Mouse (Mus musculus) embryonic facial prominence, embryonic 10.5 days (tissue): ENCODE data around the gene Gm14214. TPM values are rescaled to one million over a fixed set of nuclear protein-coding genes. Genes with fewer than 3 reads are reported as not detected.

Source experiments
- DNase-seq: peaks from one replicate; pipeline ENCODE4 v3.0.0-alpha.2; 2017; ENCODE audit warnings: low spot score
- H3K27ac ChIP-seq: fragments of 300-500 bp; sonication (generic); replicated peaks from 2 replicates; pipeline ENCODE4 v1.5.1; 2016; ENCODE audit warnings: mild to moderate bottlenecking
- H3K27me3 ChIP-seq: fragments of 300-500 bp; sonication (generic); replicated peaks from 2 replicates; pipeline ENCODE4 v1.6.1; 2016; ENCODE audit warnings: low read depth, mild to moderate bottlenecking; ENCODE audit not compliant: poor library complexity, severe bottlenecking
- H3K36me3 ChIP-seq: fragments of 300-500 bp; sonication (generic); replicated peaks from 2 replicates; pipeline ENCODE4 v1.6.1; 2016; ENCODE audit warnings: mild to moderate bottlenecking, moderate library complexity
- H3K4me1 ChIP-seq: fragments of 300-500 bp; sonication (generic); 2 replicates; pipeline ENCODE4 v1.6.1; 2016
- H3K4me3 ChIP-seq: fragments of 300-500 bp; sonication (generic); 2 replicates; pipeline ENCODE4 v1.5.1; 2016; ENCODE audit warnings: mild to moderate bottlenecking, moderate library complexity
- H3K9me3 ChIP-seq: fragments of 300-500 bp; sonication (generic); 2 replicates; pipeline ENCODE4 v1.6.1; 2016; ENCODE audit warnings: mild to moderate bottlenecking
- WGBS: fragments of 180-500 bp; shearing (Covaris S2); methylation state at CpG from one replicate; pipeline ENCODE4 v1.1.7; 2016; 5-methylcytosine and 5-hydroxymethylcytosine counted together
- polyA plus RNA-seq: library from polyadenylated mRNA; unstranded; fragments of >200 nt; fragmentation: Nextera tagmentation; extraction: Ambion mirVana; gene quantifications from 2 replicates; pipeline ENCODE4 v1.2.1, GENCODE M21; 2016

Gene Gm14214
- polyA plus RNA-seq, 1 experiment from 2014 or later, result not detected

- peaks cover 42% of the 10 kb centered on the region for H3K4me1 ChIP-seq
- no peak for DNase-seq
- H3K27ac ChIP-seq, result peak overlapping the region; percentile 99
- H3K36me3 ChIP-seq, result no peaks in the 10 kb centered on the region
- no peaks in the 10 kb centered on the region for H3K9me3 ChIP-seq
- no peaks in the 10 kb centered on the region for H3K27me3 ChIP-seq
- peak overlapping the region; percentile 93 for H3K4me3 ChIP-seq
- 5% methylated on average over 14 of the region's 14 CpGs for WGBS
These were observed 20.3 kb upstream of the Gm14214 start for GRCm38 (mm10) chr2:154789977-154790655.

DNA sequence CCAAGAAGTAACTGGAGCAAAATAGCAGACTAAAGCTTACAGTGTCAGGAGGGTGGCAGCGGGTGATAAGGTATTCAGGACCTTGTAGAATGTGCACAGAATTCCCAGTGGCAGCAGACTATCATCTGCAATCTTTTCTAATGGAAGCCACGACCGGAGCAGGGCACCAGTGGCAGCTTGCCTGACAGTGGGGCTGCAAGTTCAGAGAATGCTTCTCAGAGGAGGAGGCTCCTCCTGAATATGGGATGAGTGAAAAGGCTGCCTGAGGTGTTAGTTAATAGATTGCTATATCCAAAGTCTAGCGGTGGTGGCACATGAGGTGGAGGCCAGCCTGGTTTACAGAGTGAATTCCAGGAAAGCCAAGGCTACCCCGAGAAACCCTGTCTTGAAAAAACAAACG lies 19.6 kb upstream of the Gm14214 start:
- DNase-seq, result no peak
- no peak overlapping the region for H3K4me3 ChIP-seq
- H3K27me3 ChIP-seq, result no peaks in the 10 kb centered on the region
- H3K27ac ChIP-seq, result no peak overlapping the region
- H3K4me1 ChIP-seq, result peaks cover 42% of the 10 kb centered on the region
- 71% methylated on average over 6 of the region's 6 CpGs for WGBS
- H3K9me3 ChIP-seq, result no peaks in the 10 kb centered on the region
- no peaks in the 10 kb centered on the region for H3K36me3 ChIP-seq

DNA sequence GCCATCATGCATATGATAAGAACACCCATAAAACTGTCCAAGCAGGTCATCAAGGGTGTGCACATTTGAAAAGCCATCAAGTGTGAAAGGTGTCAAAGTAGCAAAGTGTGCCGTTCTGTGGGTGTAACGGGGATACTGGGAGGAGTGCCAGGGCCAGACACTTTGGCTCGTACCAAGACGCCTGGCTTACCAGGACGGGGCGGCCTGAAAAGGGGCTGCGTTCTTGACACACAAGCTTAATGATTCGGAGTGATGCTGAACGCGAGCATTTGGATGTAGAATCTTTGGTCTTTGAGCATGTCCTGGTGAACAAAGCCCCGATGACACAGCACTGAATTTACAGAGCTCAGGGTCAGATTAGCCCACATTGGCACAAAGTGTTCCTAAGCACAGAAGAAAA lies 16.9 kb upstream of the Gm14214 start:
- Histone ChIP-seq H3K27me3 (no peaks in the 10 kb centered on the region), H3K36me3 (no peaks in the 10 kb centered on the region), H3K4me1 (peaks cover 37% of the 10 kb centered on the region), H3K27ac (no peak overlapping the region), H3K9me3 (no peaks in the 10 kb centered on the region), H3K4me3 (no peak overlapping the region)
- DNase-seq, result no peak
- WGBS, result 86% methylated on average over 11 of the region's 11 CpGs

GRCm38 (mm10) chr2:154786187-154786586 lies 16.4 kb upstream of the Gm14214 start:
- H3K27ac ChIP-seq, result no peak overlapping the region
- no peak for DNase-seq
- H3K27me3 ChIP-seq, result no peaks in the 10 kb centered on the region
- H3K9me3 ChIP-seq, result no peaks in the 10 kb centered on the region
- peaks cover 37% of the 10 kb centered on the region for H3K4me1 ChIP-seq
- no peaks in the 10 kb centered on the region for H3K36me3 ChIP-seq
- WGBS, result 43% methylated on average over 3 of the region's 3 CpGs
- no peak overlapping the region for H3K4me3 ChIP-seq

- WGBS, result 60% methylated on average over 3 of the region's 3 CpGs
- H3K4me1 ChIP-seq, result peaks cover 37% of the 10 kb centered on the region
- no peak for DNase-seq
- no peak overlapping the region for H3K27ac ChIP-seq
- H3K9me3 ChIP-seq, result no peaks in the 10 kb centered on the region
- H3K4me3 ChIP-seq, result no peak overlapping the region
- H3K36me3 ChIP-seq, result no peaks in the 10 kb centered on the region
- H3K27me3 ChIP-seq, result no peaks in the 10 kb centered on the region
These were observed 15.5 kb upstream of the Gm14214 start for GRCm38 (mm10) chr2:154785284-154785683.

DNA sequence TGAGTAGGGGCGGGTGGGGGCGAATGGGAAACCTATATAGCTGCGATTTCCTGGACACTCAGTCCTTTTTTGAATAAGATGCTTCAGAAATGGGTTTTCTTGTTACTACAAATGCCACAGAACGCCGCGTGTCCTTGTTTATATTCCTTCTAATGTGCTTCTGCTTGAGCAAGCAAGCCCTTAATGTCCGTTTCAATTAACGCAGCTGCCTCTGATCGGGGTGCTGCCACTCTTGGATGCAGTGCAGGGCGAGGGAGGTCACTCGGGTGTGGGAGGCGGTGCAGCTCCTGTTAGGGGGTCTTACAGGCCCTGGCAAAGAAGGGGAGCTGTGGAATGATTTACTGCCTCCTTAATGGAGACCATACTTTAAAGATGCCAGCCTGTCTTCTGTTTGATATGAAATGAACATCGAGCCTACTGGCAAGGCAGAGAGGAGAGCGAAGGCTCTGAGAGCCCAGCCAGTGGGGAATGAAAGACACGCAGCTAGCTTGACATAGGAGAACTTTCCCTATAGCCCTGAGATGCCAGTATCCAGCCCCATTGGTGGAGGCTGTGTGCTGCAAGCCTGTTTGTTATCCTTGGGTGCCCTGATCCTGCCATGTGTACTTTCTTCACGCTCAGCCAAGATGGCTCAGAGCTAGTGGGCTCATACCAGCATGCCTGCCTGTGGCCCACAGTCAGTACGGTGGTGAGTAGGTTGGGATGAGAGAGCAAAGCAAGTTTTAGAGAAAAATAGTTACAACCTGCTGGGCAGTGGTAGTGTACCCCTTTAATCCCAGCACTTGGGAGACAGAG lies 13.2 kb upstream of the Gm14214 start:
- 75% methylated on average over 17 of the region's 17 CpGs for WGBS
- DNase-seq, result no peak
- no peaks in the 10 kb centered on the region for H3K9me3 ChIP-seq
- H3K27ac ChIP-seq, result no peak overlapping the region
- no peaks in the 10 kb centered on the region for H3K27me3 ChIP-seq
- peaks cover 36% of the 10 kb centered on the region for H3K4me1 ChIP-seq
- H3K36me3 ChIP-seq, result no peaks in the 10 kb centered on the region
- no peak overlapping the region for H3K4me3 ChIP-seq

DNA sequence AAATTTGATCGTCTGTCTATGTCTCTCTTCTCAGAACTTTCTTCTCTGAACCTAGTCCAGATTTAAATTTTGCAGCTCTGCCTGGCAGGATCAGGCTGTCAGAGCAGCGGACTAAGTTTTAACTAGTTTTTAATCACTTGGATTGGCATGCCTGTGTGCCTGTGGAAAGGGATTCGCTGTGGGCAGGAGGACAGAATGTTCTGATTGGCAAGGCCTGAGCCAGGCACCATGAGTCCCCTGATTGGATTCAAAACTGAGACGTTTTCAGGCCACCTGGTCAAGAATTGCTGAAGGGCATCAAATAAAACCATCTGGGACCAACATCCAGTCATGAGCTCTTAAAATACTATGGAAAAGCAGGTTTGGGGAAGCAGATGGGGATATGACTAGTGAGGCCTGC lies 12.5 kb upstream of the Gm14214 start:
- WGBS, result 77% methylated on average over 4 of the region's 4 CpGs
- Histone ChIP-seq H3K9me3 (no peaks in the 10 kb centered on the region), H3K27me3 (no peaks in the 10 kb centered on the region), H3K27ac (no peak overlapping the region), H3K36me3 (no peaks in the 10 kb centered on the region), H3K4me1 (peaks cover 36% of the 10 kb centered on the region), H3K4me3 (no peak overlapping the region)
- no peak for DNase-seq

- 53% methylated on average over 3 of the region's 3 CpGs for WGBS
- H3K36me3 ChIP-seq, result no peaks in the 10 kb centered on the region
- H3K27ac ChIP-seq, result no peak overlapping the region
- no peaks in the 10 kb centered on the region for H3K27me3 ChIP-seq
- no peak for DNase-seq
- peaks cover 23% of the 10 kb centered on the region for H3K4me1 ChIP-seq
- H3K4me3 ChIP-seq, result no peak overlapping the region
- no peaks in the 10 kb centered on the region for H3K9me3 ChIP-seq
These were observed 9.8 kb upstream of the Gm14214 start for GRCm38 (mm10) chr2:154779648-154780047.

- 0 out of 2 replicates have a peak, but pooled peaks cover 4% of the 10 kb centered on the region for H3K4me1 ChIP-seq
- no peak overlapping the region for H3K27ac ChIP-seq
- DNase-seq, result no peak
- no peaks in the 10 kb centered on the region for H3K9me3 ChIP-seq
- 75% methylated on average over 7 of the region's 7 CpGs for WGBS
- H3K27me3 ChIP-seq, result no peaks in the 10 kb centered on the region
- H3K36me3 ChIP-seq, result no peaks in the 10 kb centered on the region
- H3K4me3 ChIP-seq, result no peak overlapping the region
These were observed 6.7 kb upstream of the Gm14214 start for GRCm38 (mm10) chr2:154776496-154776895.

GRCm38 (mm10) chr2:154774032-154774431 lies 4.2 kb upstream of the Gm14214 start:
- Histone ChIP-seq H3K36me3 (no peaks in the 10 kb centered on the region), H3K9me3 (no peaks in the 10 kb centered on the region), H3K27ac (no peak overlapping the region), H3K4me3 (no peak overlapping the region), H3K4me1 (no peaks in the 10 kb centered on the region), H3K27me3 (no peaks in the 10 kb centered on the region)
- DNase-seq, result peak; percentile 44
- WGBS, result 86% methylated on average over 1 of the region's 1 CpGs

GRCm38 (mm10) chr2:154771604-154772003 lies 1.8 kb upstream of the Gm14214 start:
- H3K36me3 ChIP-seq, result no peaks in the 10 kb centered on the region
- no peak overlapping the region for H3K27ac ChIP-seq
- H3K27me3 ChIP-seq, result no peaks in the 10 kb centered on the region
- no peak overlapping the region for H3K4me3 ChIP-seq
- peaks cover 6% of the 10 kb centered on the region for H3K4me1 ChIP-seq
- WGBS, result 85% methylated on average over 8 of the region's 8 CpGs
- no peaks in the 10 kb centered on the region for H3K9me3 ChIP-seq
- no peak for DNase-seq

DNA sequence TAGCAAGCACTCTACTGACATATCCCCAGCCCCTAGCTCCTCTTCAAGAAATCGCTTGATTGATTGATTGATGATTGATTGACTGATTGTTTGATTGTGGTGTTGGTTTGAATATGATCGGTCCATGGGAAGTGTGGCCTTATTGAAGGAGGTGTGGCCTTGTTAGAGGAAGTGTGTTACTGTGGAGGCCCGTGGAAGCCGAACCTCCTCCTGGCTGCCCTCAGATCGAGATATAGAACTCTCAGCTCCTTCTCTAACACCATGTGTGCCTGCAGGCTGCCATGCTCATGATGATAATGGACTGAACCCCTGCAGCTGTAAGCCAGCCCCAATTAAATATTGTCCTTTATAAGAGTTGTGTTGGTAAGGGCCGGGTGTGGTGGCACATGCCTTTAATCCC lies 2.8 kb downstream of the Gm14214 start:
- H3K27me3 ChIP-seq, result no peaks in the 10 kb centered on the region
- WGBS, result 90% methylated on average over 6 of the region's 6 CpGs

DNA sequence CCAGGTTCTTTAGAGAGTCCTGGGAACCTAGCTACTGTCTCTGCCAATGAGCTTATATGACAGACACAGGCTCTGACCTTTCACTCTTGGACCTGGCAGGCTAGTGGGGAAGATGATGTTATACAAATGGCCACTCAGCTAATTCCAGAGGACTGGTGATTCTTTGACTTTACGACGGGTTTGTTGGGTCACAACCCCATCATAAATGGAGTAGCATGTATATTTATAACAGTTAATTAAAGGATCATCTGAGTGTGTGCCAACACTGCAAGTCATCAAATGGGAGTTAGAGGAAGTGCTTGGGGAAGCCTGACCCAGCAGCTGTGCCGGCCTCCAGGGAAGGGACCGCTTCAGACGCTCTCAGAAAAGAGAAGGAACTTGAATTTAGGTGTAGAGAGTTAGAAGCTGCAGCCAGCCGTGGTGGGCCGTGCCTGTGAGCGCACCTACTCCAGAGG lies 4.2 kb downstream of the Gm14214 start:
- H3K36me3 ChIP-seq, result no peaks in the 10 kb centered on the region
- WGBS, result 77% methylated on average over 8 of the region's 8 CpGs
- H3K9me3 ChIP-seq, result 0 out of 2 replicates have a peak, but pooled peaks cover 5% of the 10 kb centered on the region
- no peak overlapping the region for H3K4me3 ChIP-seq
- H3K4me1 ChIP-seq, result peaks cover 12% of the 10 kb centered on the region
- DNase-seq, result no peak
- H3K27ac ChIP-seq, result no peak overlapping the region
- no peaks in the 10 kb centered on the region for H3K27me3 ChIP-seq

More for the DNA sequence above, 2.8 kb downstream of the Gm14214 start:
- H3K36me3 ChIP-seq, result no peaks in the 10 kb centered on the region
- H3K27ac ChIP-seq, result no peak overlapping the region
- H3K4me1 ChIP-seq, result peaks cover 12% of the 10 kb centered on the region
- no peak for DNase-seq
- no peaks in the 10 kb centered on the region for H3K9me3 ChIP-seq
- no peak overlapping the region for H3K4me3 ChIP-seq
